Mouse (Mus musculus) activated CD4-positive, CD25-positive, alpha-beta regulatory T cell, adult 4 months (primary cell): ENCODE measurements around the gene Tex11. TPM values are rescaled to one million over a fixed set of nuclear protein-coding genes. Genes with fewer than 3 reads are reported as not detected.

Experiments used
- polyA plus RNA-seq, 2 experiments: library from polyadenylated mRNA; unstranded; fragments of 100-300 nt; shearing (Covaris generic); gene quantifications; one replicate each; pipeline ENCODE4 v1.2.1; 2017

The Tex11 gene
- polyA plus RNA-seq, 2 experiments from 2014 or later, result 0.15 TPM; not detected in 1

Other genes with a start within 250 kb of the Tex11 start
- gene Slc7a3, start 26.4 kb upstream of the Tex11 start, polyA plus RNA-seq, result not detected
- gene Snx12, start 162.9 kb upstream of the Tex11 start, polyA plus RNA-seq, result 10 to 100 TPM; 53.4 to 57.9 TPM
- 1 to 10 TPM; 3.5 to 4.3 TPM for gene Foxo4, start 194.9 kb upstream of the Tex11 start, polyA plus RNA-seq
- gene Gm614, start 204.3 kb upstream of the Tex11 start, polyA plus RNA-seq, result 1 to 10 TPM; 2.8 to 3.5 TPM
- gene Il2rg, start 208.6 kb upstream of the Tex11 start, polyA plus RNA-seq, result 1,000 to 10,000 TPM; 1,410 to 1,592 TPM
- not detected for gene Gm20489, start 209.4 kb upstream of the Tex11 start, polyA plus RNA-seq
- 10 to 100 TPM; 61.4 to 95.8 TPM for gene Med12, start 214.4 kb upstream of the Tex11 start, polyA plus RNA-seq
- gene Nlgn3, start 239.5 kb upstream of the Tex11 start, polyA plus RNA-seq, result under 1 TPM in 1 of 2 experiments, not detected in 1; 0.33 TPM